Mouse (Mus musculus) heart, adult 2 months (tissue): ENCODE data around the gene Slit3. TPM values are rescaled to one million over a fixed set of nuclear protein-coding genes. Genes with fewer than 3 reads are reported as not detected.

Source experiments
- DNase-seq, 2 experiments: peaks; one replicate each; pipeline ENCODE4 v3.0.0; 2021
- H3K27ac ChIP-seq: fragments of 200-600 bp; 2 replicates; pipeline ENCODE4 v1.8.1; 2022
- H3K27me3 ChIP-seq: fragments of 200-500 bp; 2 replicates; pipeline ENCODE4 v1.6.1; 2012; ENCODE audit warnings: mild to moderate bottlenecking, low read length, inconsistent platforms, mixed read lengths; ENCODE audit not compliant: control insufficient read depth, insufficient read depth
- H3K36me3 ChIP-seq: fragments of 200-500 bp; 2 replicates; pipeline ENCODE4 v1.6.1; 2012; ENCODE audit warnings: low read length, inconsistent platforms; ENCODE audit not compliant: control insufficient read depth, insufficient read depth
- H3K4me1 ChIP-seq: fragments of 200-500 bp; 2 replicates; pipeline ENCODE4 v1.6.1; 2011; ENCODE audit warnings: low read length; ENCODE audit not compliant: control insufficient read depth, insufficient read depth
- H3K4me3 ChIP-seq: fragments of 200-600 bp; 2 replicates; pipeline ENCODE4 v1.8.1; 2022
- H3K79me2 ChIP-seq: fragments of 200-500 bp; replicated peaks from 2 replicates; pipeline ENCODE4 v1.6.1; 2012; ENCODE audit warnings: mild to moderate bottlenecking, inconsistent platforms, low read length, moderate library complexity, mixed read lengths; ENCODE audit not compliant: control insufficient read depth, insufficient read depth
- H3K9ac ChIP-seq: fragments of 200-500 bp; 2 replicates; pipeline ENCODE4 v1.6.1; 2012; ENCODE audit warnings: low read depth, mild to moderate bottlenecking, control low read depth, inconsistent platforms, low read length, mixed read lengths
- CTCF ChIP-seq: fragments of 200-600 bp; IDR thresholded peaks from 2 replicates; pipeline ENCODE4 v1.8.1; 2022; ENCODE audit warnings: antibody characterized with exemption, mild to moderate bottlenecking, moderate library complexity
- EP300 ChIP-seq: fragments of 200-500 bp; IDR thresholded peaks from 2 replicates; pipeline ENCODE4 v1.6.1; 2011; ENCODE audit warnings: low read depth, low read length, control low read depth; ENCODE audit not compliant: insufficient read depth
- POLR2A ChIP-seq: fragments of 200-500 bp; IDR thresholded peaks from 2 replicates; pipeline ENCODE4 v1.6.1; 2011; ENCODE audit warnings: mild to moderate bottlenecking, low read depth, low read length, control low read depth; ENCODE audit not compliant: insufficient read depth
- WGBS: fragments of 180-500 bp; shearing (Covaris S2); methylation state at CpG from one replicate; pipeline ENCODE4 v1.1.7; 2018; 5-methylcytosine and 5-hydroxymethylcytosine counted together
- intact Hi-C: fragments of 180-260 bp; cut with DNase I; formaldehyde crosslinking; loops from one replicate; pipeline ENCODE4 v1.15.1; 2025
- polyA plus RNA-seq: library from polyadenylated mRNA; depleted of rRNA; stranded (reverse); fragments of >200 nt; gene quantifications from 2 replicates; pipeline ENCODE4 v1.2.3, GENCODE M21; 2012
- total RNA-seq, 2 experiments: library from RNA; stranded (reverse); gene quantifications; 2 replicates each; pipeline ENCODE4 v1.2.3; 2021

Slit3 gene
- total and polyA plus RNA-seq, 3 experiments = 12.3 to 15.8 (median 14.6) TPM

GRCm38 (mm10) chr11:35243597-35243996, 122.6 kb downstream of the Slit3 start:
- Histone ChIP-seq H3K27me3 (no peaks in the 10 kb centered on the region), H3K36me3 (no peaks in the 10 kb centered on the region), H3K4me1 (peaks cover 2% of the 10 kb centered on the region; the same call in 1 of the 2 replicates), H3K9ac (no peak overlapping the region), H3K79me2 (no peaks in the 10 kb centered on the region), H3K27ac (no peak overlapping the region), H3K4me3 (no peak overlapping the region)
- no peak for DNase-seq
- TF ChIP-seq POLR2A = no peak
- TF ChIP-seq CTCF = no peak
- no peak for TF ChIP-seq EP300
- intact Hi-C loops = no loop called here
- 89% methylated on average over 9 of the region's 9 CpGs for WGBS

GRCm38 (mm10) chr11:35244526-35244925, 123.5 kb downstream of the Slit3 start:
- H3K9ac ChIP-seq = no peak overlapping the region
- peaks cover 2% of the 10 kb centered on the region; the same call in 1 of the 2 replicates for H3K4me1 ChIP-seq
- 41% methylated on average over 7 of the region's 7 CpGs for WGBS
- no peak overlapping the region for H3K4me3 ChIP-seq
- DNase-seq = peak; percentile 44 to 53
- H3K36me3 ChIP-seq = no peaks in the 10 kb centered on the region
- H3K79me2 ChIP-seq = no peaks in the 10 kb centered on the region
- no peaks in the 10 kb centered on the region for H3K27me3 ChIP-seq
- no peak for TF ChIP-seq CTCF
- TF ChIP-seq EP300 = no peak
- no peak for TF ChIP-seq POLR2A
- intact Hi-C loops = no loop called here
- no peak overlapping the region for H3K27ac ChIP-seq

GRCm38 (mm10) chr11:35246623-35247022, 125.6 kb downstream of the Slit3 start:
- WGBS = 75% methylated on average over 3 of the region's 3 CpGs

GRCm38 (mm10) chr11:35248088-35248487, 127.1 kb downstream of the Slit3 start:
- 61% methylated on average over 5 of the region's 5 CpGs for WGBS
- H3K79me2 ChIP-seq = no peaks in the 10 kb centered on the region
- no peak overlapping the region for H3K4me3 ChIP-seq
- no peaks in the 10 kb centered on the region for H3K27me3 ChIP-seq
- peaks cover 4% of the 10 kb centered on the region for H3K4me1 ChIP-seq
- H3K9ac ChIP-seq = no peak overlapping the region
- H3K36me3 ChIP-seq = peaks cover 3% of the 10 kb centered on the region; the same call in 1 of the 2 replicates
- H3K27ac ChIP-seq = no peak overlapping the region
- TF ChIP-seq CTCF = no peak
- no peak for TF ChIP-seq EP300
- TF ChIP-seq POLR2A = no peak
- intact Hi-C loops = no loop called here
- no peak for DNase-seq

More at GRCm38 (mm10) chr11:35246623-35247022, 125.6 kb downstream of the Slit3 start:
- Histone ChIP-seq H3K36me3 (peaks cover 3% of the 10 kb centered on the region; the same call in 1 of the 2 replicates), H3K4me1 (peaks cover 2% of the 10 kb centered on the region; the same call in 1 of the 2 replicates), H3K27ac (no peak overlapping the region), H3K27me3 (no peaks in the 10 kb centered on the region), H3K9ac (no peak overlapping the region), H3K4me3 (no peak overlapping the region), H3K79me2 (no peaks in the 10 kb centered on the region)
- no peak for DNase-seq
- TF ChIP-seq CTCF (no peak), POLR2A (no peak), EP300 (no peak)
- intact Hi-C loops = no loop called here

- 64% methylated on average over 4 of the region's 4 CpGs for WGBS
- Histone ChIP-seq H3K9ac (no peak overlapping the region), H3K36me3 (peaks cover 3% of the 10 kb centered on the region; the same call in 1 of the 2 replicates), H3K27me3 (no peaks in the 10 kb centered on the region), H3K79me2 (no peaks in the 10 kb centered on the region), H3K27ac (no peak overlapping the region), H3K4me1 (peaks cover 2% of the 10 kb centered on the region), H3K4me3 (no peak overlapping the region)
- no peak for TF ChIP-seq POLR2A
- TF ChIP-seq CTCF = no peak
- TF ChIP-seq EP300 = no peak
- no peak for DNase-seq
- intact Hi-C loops = loop anchor here (10.0 kb wide), 1 partner anchor 94 kb away; no protein-coding TSS in a partner anchor
Observed at GRCm38 (mm10) chr11:35250871-35251418, 129.9 kb downstream of the Slit3 start.

GRCm38 (mm10) chr11:35251910-35252309, 130.9 kb downstream of the Slit3 start:
- H3K4me3 ChIP-seq = no peak overlapping the region
- TF ChIP-seq CTCF = no peak
- no peak for TF ChIP-seq POLR2A
- TF ChIP-seq EP300 = peak; percentile 69; the same call in 1 of the 2 replicates
- H3K27ac ChIP-seq = no peak overlapping the region
- H3K27me3 ChIP-seq = no peaks in the 10 kb centered on the region
- intact Hi-C loops = loop anchor here (10.0 kb wide), 1 partner anchor 93 kb away; no protein-coding TSS in a partner anchor
- peaks cover 2% of the 10 kb centered on the region for H3K4me1 ChIP-seq
- no peak overlapping the region for H3K9ac ChIP-seq
- H3K79me2 ChIP-seq = no peaks in the 10 kb centered on the region
- peaks cover 3% of the 10 kb centered on the region; the same call in 1 of the 2 replicates for H3K36me3 ChIP-seq
- WGBS = 31% methylated on average over 4 of the region's 4 CpGs
- DNase-seq = peak; percentile 69 to 78
